Mouse (Mus musculus) bone marrow macrophage, adult 2 months (primary cell): ENCODE measurements around the gene A030003K21Rik.

ENCODE experiments used
- CTCF ChIP-seq: IDR thresholded peaks from 2 replicates; pipeline ENCODE4 v1.5.1; 2012; ENCODE audit warnings: low read depth, mild to moderate bottlenecking, low read length, moderate library complexity
- POLR2A ChIP-seq: IDR thresholded peaks from 2 replicates; pipeline ENCODE4 v1.6.1; 2012; ENCODE audit warnings: mild to moderate bottlenecking, low read depth, low read length, borderline replicate concordance

GRCm38 (mm10) chr1:82966413-82966812 lies 23.2 kb upstream of the A030003K21Rik start:
- no peak for TF ChIP-seq CTCF
- TF ChIP-seq POLR2A = no peak
